ENCODE assay signal across 10 mouse cellular contexts in the genomic region with DNA sequence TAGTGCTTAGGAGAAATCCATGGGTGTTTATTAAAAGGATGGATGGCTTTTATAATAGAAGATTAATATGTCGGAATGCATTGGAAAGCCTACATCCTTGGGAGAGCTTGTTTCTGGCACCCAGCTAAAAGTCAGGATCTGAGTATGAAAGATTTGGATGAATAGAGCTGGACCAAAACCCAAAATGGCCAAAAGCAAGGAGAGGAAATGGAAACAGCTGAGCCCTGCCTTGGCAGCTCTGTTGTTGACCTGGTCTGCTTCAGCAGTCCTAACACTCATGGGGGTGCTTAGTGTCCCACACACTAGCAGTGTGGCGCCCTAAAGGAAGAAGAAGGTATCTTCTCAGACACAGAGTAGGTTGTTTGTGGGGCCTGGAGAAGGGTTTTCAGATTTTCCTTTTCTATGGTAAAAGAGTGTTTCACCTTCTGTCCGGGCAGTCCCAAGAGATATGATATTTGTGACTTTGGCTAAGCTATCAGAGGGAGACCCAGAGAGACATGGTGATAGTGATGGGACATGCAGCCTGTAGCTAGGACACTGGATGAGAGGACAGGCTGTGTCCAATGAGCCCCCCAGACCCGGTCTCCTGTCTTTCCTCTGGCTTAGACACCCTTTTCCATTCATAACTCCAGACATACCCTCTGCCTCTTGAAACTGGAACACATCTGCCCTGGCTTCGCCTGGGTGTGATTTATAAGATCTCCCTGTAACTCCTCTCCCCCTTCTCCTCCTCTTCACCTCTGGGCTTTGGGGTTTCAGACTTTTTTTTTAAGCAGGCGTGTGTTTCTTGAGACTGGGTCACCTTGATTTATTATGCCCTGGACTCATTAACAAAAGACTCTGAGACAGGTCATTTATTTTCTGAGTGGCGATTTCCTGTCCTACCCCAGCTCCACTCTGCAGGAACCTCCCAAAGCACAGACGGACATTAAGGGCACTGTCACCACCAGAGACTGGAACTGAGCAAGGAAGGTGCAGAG.
DNase-seq lines count a peak whose midpoint lies in the region; ATAC-seq lines count a peak whose summit lies in the region.
"Had no signal": no experiment of that assay in that cellular context is flagged by ENCODE, and none has a peak within 500 bp of the region (broad histone marks: within the 10 kb centered on the region; RNA-seq: fewer than 3 reads in every experiment).

No protein-coding gene starts in this region.

- no peak overlapping the region for H3K9ac ChIP-seq in heart, embryonic 13.5 days
- no peak overlapping the region for H3K9ac ChIP-seq in limb, embryonic 11.5 days (ENCODE audit: low read length)
- H3K9ac ChIP-seq: embryonic facial prominence, embryonic 15.5 days had no signal

- no peak overlapping the region for H3K4me2 ChIP-seq in heart, embryonic 13.5 days
- H3K4me2 ChIP-seq in limb, embryonic 11.5 days (ENCODE audit: low read depth, severe bottlenecking) = no peak overlapping the region
- H3K4me2 ChIP-seq: embryonic facial prominence, embryonic 15.5 days had no signal

- H3K9me3 ChIP-seq in heart, embryonic 13.5 days = no peaks in the 10 kb centered on the region
- no peaks in the 10 kb centered on the region for H3K9me3 ChIP-seq in limb, embryonic 11.5 days (ENCODE audit: control insufficient read depth, low read length)
- H3K9me3 ChIP-seq in midbrain, embryonic 10.5 days (replicated peaks) = no peaks in the 10 kb centered on the region
- H3K9me3 ChIP-seq: embryonic facial prominence, embryonic 15.5 days had no signal

- 0 out of 2 replicates have a peak overlapping the region, but pooled peaks have one; percentile 24 for H3K27ac ChIP-seq in heart, embryonic 13.5 days (replicated peaks)
- peak overlapping the region; percentile 2; the same call in 1 of the 2 replicates for H3K27ac ChIP-seq in limb, embryonic 11.5 days (replicated peaks; ENCODE audit: low read depth, low read length)
- H3K27ac ChIP-seq in midbrain, embryonic 10.5 days (replicated peaks) = no peak overlapping the region
- H3K27ac ChIP-seq: embryonic facial prominence, embryonic 15.5 days had no signal

- WGBS in heart, embryonic 13.5 days = 62% methylated on average over 8 of the region's 8 CpGs
- 34% methylated on average over 8 of the region's 8 CpGs for WGBS in limb, embryonic 11.5 days
- 84% methylated on average over 8 of the region's 8 CpGs for WGBS in midbrain, embryonic 10.5 days

- no peak overlapping the region for H3K4me3 ChIP-seq in heart, embryonic 13.5 days
- no peak overlapping the region for H3K4me3 ChIP-seq in limb, embryonic 11.5 days (ENCODE audit: low read depth, low read length)
- H3K4me3 ChIP-seq in midbrain, embryonic 10.5 days = no peak overlapping the region
- H3K4me3 ChIP-seq: embryonic facial prominence, embryonic 15.5 days had no signal

- intact Hi-C loops in heart, postnatal 14 days (cut with DNase I) = loop anchor here (5.0 kb wide), 1 partner anchor 72 kb away; the partner anchor contains the start of gene Boc

- H3K4me1 ChIP-seq in heart, embryonic 13.5 days = peaks cover 45% of the 10 kb centered on the region
- H3K4me1 ChIP-seq in limb, embryonic 11.5 days (ENCODE audit: control insufficient read depth, insufficient read depth, low read length) = peaks cover 40% of the 10 kb centered on the region
- H3K4me1 ChIP-seq in midbrain, embryonic 10.5 days = peaks cover 32% of the 10 kb centered on the region

- ATAC-seq in heart, embryonic 13.5 days (ENCODE audit: extremely low read depth, insufficient number of reproducible peaks, low FRiP score, low TSS enrichment) = no peak
- peak; percentile 14; the same call in 1 of the 2 replicates for ATAC-seq in limb, embryonic 11.5 days (ENCODE audit: insufficient number of reproducible peaks, low FRiP score, low TSS enrichment, low read depth)
- no peak for ATAC-seq in monocyte, adult 5-6 weeks (replicated peaks; ENCODE audit: insufficient number of reproducible peaks, low FRiP score, low TSS enrichment, poor library complexity, severe bottlenecking)

- H3K27me3 ChIP-seq in heart, embryonic 13.5 days (replicated peaks) = no peaks in the 10 kb centered on the region
- H3K27me3 ChIP-seq in limb, embryonic 11.5 days (ENCODE audit: control insufficient read depth, insufficient read depth, low read length) = no peaks in the 10 kb centered on the region
- H3K27me3 ChIP-seq in midbrain, embryonic 10.5 days (ENCODE audit: low read depth, poor library complexity, severe bottlenecking) = peaks cover 23% of the 10 kb centered on the region
- H3K27me3 ChIP-seq: CH12.LX; embryonic facial prominence, embryonic 15.5 days had no signal

- no peaks in the 10 kb centered on the region for H3K36me3 ChIP-seq in heart, embryonic 13.5 days
- no peaks in the 10 kb centered on the region; the same call in 1 of the 2 replicates for H3K36me3 ChIP-seq in limb, embryonic 11.5 days (ENCODE audit: control insufficient read depth, insufficient read depth, low read length)
- no peaks in the 10 kb centered on the region for H3K36me3 ChIP-seq in midbrain, embryonic 10.5 days
- H3K36me3 ChIP-seq: embryonic facial prominence, embryonic 15.5 days had no signal

- no peak for DNase-seq in heart, postnatal 14 days
- peak; percentile 72 for DNase-seq in ZHBTc4 (ENCODE audit: low read depth, low spot score)
- DNase-seq in gastrocnemius, postnatal 25 days = peak; percentile 41
- peak; percentile 44 for DNase-seq in limb, embryonic 11.5 days (ENCODE audit: low spot score)
- DNase-seq in midbrain, embryonic 10.5 days (ENCODE audit: low spot score) = no peak
- DNase-seq in thymus, postnatal 14 days = no peak

Comparison
In these comparisons a context has a peak if more than half of its experiments do, and no peak if none do; other contexts are left out.
1. DNase-seq: peak in ZHBTc4 (single experiment), gastrocnemius, postnatal 25 days (single experiment) and limb, embryonic 11.5 days (single experiment); none in heart, postnatal 14 days (0 of 2), midbrain, embryonic 10.5 days (single experiment) and thymus, postnatal 14 days (single experiment).